Mouse (Mus musculus) kidney, adult 2 months (tissue): Measurements from ENCODE around the gene Pten. TPM values are rescaled to one million over a fixed set of nuclear protein-coding genes. Genes with fewer than 3 reads are reported as not detected.
"Not testable (repeated sequence)": the region's sequence is repeated elsewhere in the genome, so short reads cannot be mapped to it uniquely, and the experiment has no call there.

ENCODE experiments used
- DNase-seq: peaks from one replicate; pipeline ENCODE4 v3.0.0; 2021
- H3K27ac ChIP-seq: fragments of 200-500 bp; 2 replicates; pipeline ENCODE4 v1.5.1; 2012; ENCODE audit warnings: low read depth, low read length, control low read depth, inconsistent platforms; ENCODE audit not compliant: insufficient read depth
- H3K27me3 ChIP-seq: fragments of 200-500 bp; replicated peaks from 2 replicates; pipeline ENCODE4 v1.6.1; 2012; ENCODE audit warnings: mild to moderate bottlenecking, moderate library complexity, low read length, inconsistent platforms; ENCODE audit not compliant: control insufficient read depth, insufficient read depth
- H3K36me3 ChIP-seq: fragments of 200-500 bp; 2 replicates; pipeline ENCODE4 v1.6.1; 2012; ENCODE audit warnings: mild to moderate bottlenecking, moderate library complexity, low read length, inconsistent platforms; ENCODE audit not compliant: control insufficient read depth, insufficient read depth
- H3K4me1 ChIP-seq: fragments of 200-500 bp; 2 replicates; pipeline ENCODE4 v1.6.1; 2011; ENCODE audit warnings: low read length; ENCODE audit not compliant: control insufficient read depth, insufficient read depth
- H3K4me3 ChIP-seq: fragments of 200-500 bp; 2 replicates; pipeline ENCODE4 v1.5.1; 2011; ENCODE audit warnings: mild to moderate bottlenecking, low read depth, low read length, control low read depth; ENCODE audit not compliant: insufficient read depth
- CTCF ChIP-seq: fragments of 200-500 bp; conservative IDR thresholded peaks from 2 replicates; pipeline ENCODE4 v1.5.1; 2011; ENCODE audit warnings: low read depth, mild to moderate bottlenecking, control low read depth, low read length, moderate library complexity, mixed read lengths; ENCODE audit not compliant: insufficient read depth, insufficient read length
- POLR2A ChIP-seq: fragments of 200-500 bp; IDR thresholded peaks from one replicate; pipeline ENCODE4 v1.6.1; 2011; ENCODE audit warnings: low read depth, low read length, control low read depth
- WGBS: fragments of 180-500 bp; shearing (Covaris S2); methylation state at CpG from one replicate; pipeline ENCODE4 v1.1.7; 2018; 5-methylcytosine and 5-hydroxymethylcytosine counted together
- polyA plus RNA-seq: library from polyadenylated mRNA; depleted of rRNA; stranded (reverse); fragments of >200 nt; gene quantifications from 2 replicates; pipeline ENCODE4 v1.2.3, GENCODE M21; 2012

Pten gene
- polyA plus RNA-seq, 1 experiment = 15.2 TPM

DNA sequence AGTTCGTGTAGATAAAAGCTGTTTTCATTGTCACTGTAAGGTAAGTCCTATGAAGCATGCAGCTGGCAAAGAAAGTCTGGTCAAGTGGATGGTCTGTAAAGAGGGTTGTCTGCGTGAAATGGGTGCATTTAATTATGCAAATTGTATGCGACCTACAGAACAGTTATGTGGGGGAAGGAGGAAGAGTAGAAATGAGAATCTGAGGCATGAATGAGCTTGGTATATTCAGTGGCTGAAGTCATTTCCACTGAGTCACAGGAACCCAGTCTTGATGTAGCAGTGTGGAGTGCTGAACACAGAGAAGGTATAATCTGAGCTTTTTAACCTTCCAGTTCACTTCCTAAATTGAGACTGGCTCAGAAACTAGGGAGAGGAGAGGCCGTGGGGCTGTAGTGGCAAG is 61.5 kb downstream of the Pten start:
- DNase-seq = no peak
- Histone ChIP-seq H3K27me3 (no peaks in the 10 kb centered on the region), H3K36me3 (peaks cover 5% of the 10 kb centered on the region; the same call in 1 of the 2 replicates), H3K4me1 (no peaks in the 10 kb centered on the region), H3K27ac (no peak overlapping the region), H3K4me3 (no peak overlapping the region)
- WGBS = 75% methylated on average over 4 of the region's 4 CpGs
- no peak for TF ChIP-seq POLR2A
- no peak for TF ChIP-seq CTCF

DNA sequence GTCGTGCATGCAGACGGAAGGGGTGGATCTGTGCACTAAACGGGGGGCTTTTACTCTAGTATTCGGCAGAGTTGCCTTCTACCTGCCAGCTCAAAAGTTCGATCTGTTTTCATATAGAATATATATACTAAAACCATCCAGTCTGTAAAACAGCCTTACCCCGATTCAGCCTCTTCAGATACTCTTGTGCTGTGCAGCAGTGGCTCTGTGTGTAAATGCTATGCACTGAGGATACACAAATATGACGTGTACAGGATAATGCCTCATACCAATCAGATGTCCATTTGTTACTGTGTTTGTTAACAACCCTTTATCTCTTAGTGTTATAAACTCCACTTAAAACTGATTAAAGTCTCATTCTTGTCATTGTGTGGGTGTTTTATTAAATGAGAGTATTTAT is 65.7 kb downstream of the Pten start:
- H3K27me3 ChIP-seq = not testable (repeated sequence)
- no CpG with 5 or more reads among the region's 7 CpGs for WGBS

DNA sequence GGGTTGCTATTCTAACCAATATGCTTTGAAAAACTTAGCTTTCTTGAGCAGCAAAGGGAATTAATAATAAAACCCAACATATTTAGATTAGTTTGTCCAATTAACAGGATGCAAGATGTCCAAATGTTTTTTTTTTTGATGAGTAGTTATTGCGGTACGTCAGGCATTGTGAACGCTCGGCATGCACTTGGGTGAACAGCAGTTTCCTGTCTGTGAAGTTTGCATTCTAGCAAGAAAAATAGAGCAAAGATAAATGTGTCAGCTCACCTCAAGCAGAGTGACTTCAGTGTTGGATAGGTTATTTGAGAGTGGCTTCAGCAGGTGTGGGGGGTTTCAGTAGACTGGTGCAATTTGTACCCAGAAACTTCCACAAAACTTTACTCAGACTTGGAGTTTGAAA is 69.3 kb downstream of the Pten start:
- TF ChIP-seq POLR2A = no peak
- no peak for TF ChIP-seq CTCF
- H3K27me3 ChIP-seq = no peaks in the 10 kb centered on the region
- WGBS = 54% methylated on average over 4 of the region's 4 CpGs
- no peak overlapping the region for H3K27ac ChIP-seq
- peaks cover 4% of the 10 kb centered on the region for H3K4me1 ChIP-seq
- H3K36me3 ChIP-seq = no peaks in the 10 kb centered on the region
- no peak overlapping the region for H3K4me3 ChIP-seq
- no peak for DNase-seq

More for the DNA sequence above, 65.7 kb downstream of the Pten start:
- H3K4me3 ChIP-seq, H3K27ac ChIP-seq, H3K4me1 ChIP-seq, H3K36me3 ChIP-seq, DNase-seq: not testable (repeated sequence)

DNA sequence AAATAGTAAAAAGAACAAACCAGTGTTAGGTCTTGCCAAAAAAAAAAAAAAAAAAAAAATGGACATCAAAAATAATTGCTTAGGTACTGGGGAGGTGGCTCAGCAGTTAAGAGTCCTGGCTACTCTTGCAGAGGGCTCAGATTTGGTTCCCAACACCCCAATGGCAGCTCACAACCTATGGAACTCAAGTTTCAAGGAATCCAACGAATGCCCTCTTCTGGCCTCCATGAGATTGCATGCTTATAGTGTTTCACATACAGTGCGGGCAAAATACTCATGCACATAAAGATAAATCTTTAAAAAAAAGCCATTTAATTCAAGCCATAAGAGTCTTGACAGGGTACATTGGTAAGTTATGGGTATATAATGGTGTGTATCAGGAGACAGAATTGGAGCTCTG is 72.6 kb downstream of the Pten start:
- H3K4me3 ChIP-seq = no peak overlapping the region
- TF ChIP-seq CTCF = no peak
- no peak for TF ChIP-seq POLR2A
- H3K4me1 ChIP-seq = peaks cover 4% of the 10 kb centered on the region
- H3K36me3 ChIP-seq = no peaks in the 10 kb centered on the region
- 90% methylated on average over 2 of the region's 2 CpGs for WGBS
- no peak for DNase-seq
- H3K27ac ChIP-seq = no peak overlapping the region
- no peaks in the 10 kb centered on the region for H3K27me3 ChIP-seq

DNA sequence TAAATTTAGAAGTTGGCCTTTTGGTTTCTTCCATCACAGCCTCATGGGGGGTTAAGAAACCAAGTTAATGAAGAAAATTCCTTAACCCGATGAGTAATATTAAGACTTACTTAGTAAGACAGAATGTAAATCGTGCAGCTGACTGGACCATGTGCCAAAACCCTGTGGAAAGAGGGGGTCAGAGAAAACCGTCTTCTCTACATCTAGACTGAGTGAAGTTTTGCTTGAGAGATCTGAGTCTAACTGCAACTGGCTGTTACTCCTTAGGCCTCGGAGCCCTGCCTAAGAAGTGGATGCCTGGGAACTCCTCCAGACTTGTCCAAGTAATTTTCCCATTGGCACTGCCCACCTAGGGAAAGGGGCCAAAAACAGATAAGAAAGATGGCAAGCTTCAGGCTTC is 74.0 kb downstream of the Pten start:
- H3K27me3 ChIP-seq = no peaks in the 10 kb centered on the region
- 81% methylated on average over 4 of the region's 4 CpGs for WGBS
- H3K27ac ChIP-seq = no peak overlapping the region
- H3K4me1 ChIP-seq = peaks cover 2% of the 10 kb centered on the region
- no peaks in the 10 kb centered on the region for H3K36me3 ChIP-seq
- no peak overlapping the region for H3K4me3 ChIP-seq
- DNase-seq = no peak
- TF ChIP-seq CTCF (no peak), POLR2A (no peak)

DNA sequence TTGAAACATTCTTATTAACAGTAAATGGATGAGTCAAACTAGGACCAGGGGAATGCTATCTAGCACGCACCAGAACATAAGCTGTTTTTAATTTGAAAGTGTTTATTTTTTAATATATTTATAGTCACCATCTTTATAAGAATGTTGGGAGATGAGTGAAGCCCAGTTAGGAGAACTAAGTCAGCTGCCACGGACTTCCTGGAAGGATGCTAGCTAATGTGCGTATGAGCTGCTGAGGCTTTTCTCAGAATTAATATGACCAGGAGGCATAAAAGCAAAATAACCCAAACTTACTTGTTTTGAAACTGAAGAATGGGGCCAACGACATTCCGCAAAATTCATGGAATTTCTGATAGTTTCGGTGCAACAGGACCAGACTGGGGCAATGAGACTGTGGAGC is 83.2 kb downstream of the Pten start:
- WGBS = 94% methylated on average over 6 of the region's 6 CpGs
- no peak for DNase-seq

DNA sequence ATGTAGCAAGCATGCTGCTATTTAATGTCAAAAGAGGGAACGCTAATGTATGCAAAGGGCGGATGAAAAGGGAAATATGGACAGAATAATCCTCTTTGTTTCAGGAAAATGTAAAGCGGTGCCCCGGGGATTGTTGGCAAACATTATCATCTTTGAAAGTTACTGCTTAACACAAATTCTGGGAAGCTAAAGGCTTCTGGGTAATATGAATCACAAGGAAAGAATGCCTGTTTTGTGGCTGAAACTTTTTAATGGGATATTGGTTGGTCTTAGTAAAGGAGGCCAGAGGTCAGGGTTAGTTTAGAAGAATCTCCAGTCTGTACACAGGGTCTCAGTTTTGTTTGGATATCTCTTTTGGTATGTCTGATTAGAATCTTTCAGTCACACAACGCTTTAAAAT is 87.2 kb downstream of the Pten start:
- DNase-seq = no peak
- H3K27me3 ChIP-seq = no peaks in the 10 kb centered on the region
- no peak overlapping the region for H3K4me3 ChIP-seq
- no peaks in the 10 kb centered on the region for H3K36me3 ChIP-seq
- 91% methylated on average over 5 of the region's 5 CpGs for WGBS
- H3K27ac ChIP-seq = no peak overlapping the region
- no peak for TF ChIP-seq POLR2A
- TF ChIP-seq CTCF = no peak
- H3K4me1 ChIP-seq = no peaks in the 10 kb centered on the region

More for the DNA sequence above, 83.2 kb downstream of the Pten start:
- Histone ChIP-seq H3K4me3 (no peak overlapping the region), H3K27ac (no peak overlapping the region), H3K36me3 (no peaks in the 10 kb centered on the region), H3K4me1 (no peaks in the 10 kb centered on the region), H3K27me3 (no peaks in the 10 kb centered on the region)
- no peak for TF ChIP-seq POLR2A
- no peak for TF ChIP-seq CTCF

DNA sequence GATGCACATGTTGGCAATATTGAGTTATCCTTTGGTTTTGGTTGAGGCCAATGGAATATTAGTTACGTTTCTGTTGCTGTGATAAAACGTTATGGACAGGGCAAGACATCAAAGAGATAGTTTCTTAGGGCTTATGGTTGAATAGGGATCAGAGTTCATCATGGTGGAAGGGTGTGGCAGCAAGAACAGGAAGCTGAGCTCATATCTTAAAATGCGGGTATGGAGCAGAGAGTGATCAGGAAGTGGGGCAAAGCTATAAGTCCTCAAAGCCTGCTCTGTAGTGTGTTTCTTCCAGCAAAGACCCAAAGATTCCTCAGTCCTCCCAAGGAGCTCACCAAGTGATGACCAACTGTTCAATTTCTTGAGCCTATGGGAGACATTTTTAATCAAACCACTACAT is 90.7 kb downstream of the Pten start:
- no peak overlapping the region for H3K27ac ChIP-seq
- H3K27me3 ChIP-seq = no peaks in the 10 kb centered on the region
- H3K4me1 ChIP-seq = no peaks in the 10 kb centered on the region
- 75% methylated on average over 3 of the region's 3 CpGs for WGBS
- H3K4me3 ChIP-seq = no peak overlapping the region
- TF ChIP-seq POLR2A (no peak), CTCF (no peak)
- H3K36me3 ChIP-seq = no peaks in the 10 kb centered on the region
- no peak for DNase-seq
